Mouse (Mus musculus) gastrocnemius, postnatal 14 days (tissue): ENCODE measurements around the gene Bicd1. TPM values are rescaled to one million over a fixed set of nuclear protein-coding genes. Genes with fewer than 3 reads are reported as not detected.

Experiments used
- DNase-seq: peaks from one replicate; pipeline ENCODE4 v3.0.0; 2021; ENCODE audit warnings: mixed read lengths
- intact Hi-C: fragments of 180-260 bp; cut with DNase I; formaldehyde crosslinking; loops from one replicate; pipeline ENCODE4 v1.15.1; 2025; ENCODE audit warnings: low total_unique reads
- microRNA-seq, 2 experiments: library from miRNA; unstranded; fragments of <30 nt; microRNA quantifications; one replicate each; pipeline ENCODE4 v1.2.0; 2021
- total RNA-seq, 2 experiments: library from RNA; stranded (reverse); gene quantifications; 2 replicates each; pipeline ENCODE4 v1.2.3; 2021

Bicd1 gene
- total RNA-seq, 2 experiments from 2014 or later = 0.71 to 1.5 TPM

DNA sequence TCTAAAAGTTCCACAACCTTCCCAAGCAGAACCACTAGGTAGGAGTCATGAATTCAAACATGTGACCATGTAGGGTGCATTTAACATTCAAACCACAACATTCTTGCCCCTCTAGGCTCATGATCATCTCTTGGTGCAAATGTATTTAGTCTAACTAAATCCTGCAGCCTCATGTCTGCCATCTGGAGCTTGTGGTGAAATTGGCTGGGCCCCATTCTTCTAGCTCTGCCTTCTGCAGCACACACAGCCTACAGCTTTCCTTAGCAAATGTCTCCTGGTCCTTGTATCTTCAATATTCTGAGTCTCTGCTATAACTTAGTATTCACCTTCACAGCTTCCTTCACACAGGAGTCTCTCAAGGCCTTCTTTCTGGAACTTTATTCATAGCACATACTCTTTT, 87.2 kb downstream of the Bicd1 start:
- DNase-seq = no peak
- intact Hi-C loops = no loop called here

GRCm38 (mm10) chr6:149565720-149566498, 157.2 kb downstream of the Bicd1 start:
- DNase-seq = peak; percentile 3
- intact Hi-C loops = no loop called here

GRCm38 (mm10) chr6:149567219-149567618, 158.5 kb downstream of the Bicd1 start:
- no peak for DNase-seq
- intact Hi-C loops = no loop called here

DNA sequence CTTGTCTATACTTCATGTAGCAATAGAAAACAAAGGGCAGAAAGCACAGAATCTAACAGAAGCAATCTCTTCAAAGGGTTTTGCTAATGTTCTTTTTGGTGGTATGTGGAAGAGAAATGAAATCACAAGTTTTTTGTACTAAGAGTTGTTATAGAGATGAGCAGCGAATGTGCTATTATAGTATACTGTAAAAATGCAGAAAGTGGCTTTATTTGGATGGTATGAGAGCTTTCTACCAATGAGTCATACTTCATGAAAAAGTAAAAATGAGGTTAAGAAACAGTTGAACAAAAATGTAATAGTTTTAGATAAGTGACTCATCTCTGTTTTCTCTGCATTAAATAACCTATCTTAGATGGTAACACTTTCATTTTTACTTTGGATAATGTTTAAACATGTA, 165.6 kb downstream of the Bicd1 start:
- intact Hi-C loops = no loop called here
- no peak for DNase-seq

DNA sequence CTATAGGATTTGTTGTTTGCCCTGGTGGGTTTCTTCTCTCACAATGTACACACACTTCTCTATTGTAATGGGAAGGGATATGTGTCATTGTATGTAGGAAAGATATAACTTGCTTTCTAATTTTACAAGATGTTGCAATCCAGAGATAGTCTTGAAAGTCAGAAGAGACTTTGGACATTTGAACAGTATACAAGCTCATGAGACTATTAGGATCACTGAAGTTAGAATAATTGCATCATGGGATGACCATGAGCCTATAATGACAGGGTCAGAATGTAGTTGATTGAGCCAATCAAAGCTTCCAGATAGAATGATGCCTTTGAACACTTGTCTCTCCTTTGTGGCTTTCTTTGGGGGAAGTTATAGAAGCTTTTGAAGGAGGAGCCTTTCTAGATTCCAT, 171.4 kb downstream of the Bicd1 start:
- intact Hi-C loops = no loop called here

DNA sequence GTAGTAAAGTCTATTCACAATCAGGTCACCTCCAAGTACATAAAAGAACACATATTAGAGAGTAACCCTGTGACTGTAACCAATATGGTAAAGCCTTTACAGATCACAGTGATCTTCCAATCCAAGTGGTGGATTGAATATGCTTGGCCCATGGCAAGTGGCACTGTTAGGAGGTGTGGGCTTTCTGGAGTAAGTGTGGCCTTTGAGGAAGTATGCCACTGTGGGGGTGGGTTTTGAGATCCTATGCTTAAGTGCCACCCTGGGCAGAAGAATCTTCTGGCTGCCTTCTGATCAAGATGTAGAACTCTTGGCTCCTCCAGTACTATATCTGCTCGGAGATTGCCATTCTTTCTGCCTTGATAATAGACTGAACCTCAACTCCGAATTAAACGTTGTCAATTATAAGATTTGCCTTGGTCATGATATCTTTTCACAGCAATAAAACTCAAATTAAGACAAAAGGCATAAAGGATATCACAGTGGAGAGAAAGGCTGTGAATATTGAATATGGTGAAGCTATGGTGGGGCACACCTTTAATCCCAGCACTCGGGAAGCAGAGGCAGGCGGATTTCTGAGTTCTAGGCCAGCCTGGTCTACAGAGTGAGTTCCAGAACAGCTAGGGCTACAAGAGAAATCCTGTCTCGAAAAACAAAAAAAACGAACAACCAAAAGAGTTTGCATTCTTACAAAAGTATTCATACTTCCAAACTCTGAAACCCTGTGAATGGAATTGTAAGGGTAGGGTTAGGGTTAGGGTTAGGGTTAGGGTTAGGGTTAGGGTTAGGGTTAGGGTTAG, 177.2 kb downstream of the Bicd1 start:
- intact Hi-C loops = no loop called here

More for the DNA sequence above, 171.4 kb downstream of the Bicd1 start:
- DNase-seq = no peak

More for the DNA sequence above, 177.2 kb downstream of the Bicd1 start:
- DNase-seq = no peak

Small RNAs within 50 kb of the gene (microRNA-seq; reads per million reads assigned to microRNA genes)
- gene Gm24307 = 0 reads per million in 2 experiments

Other genes starting within 250 kb of the Bicd1 start
- gene Amn1, start 220.2 kb upstream of the Bicd1 start, total RNA-seq = 10 to 100 TPM; 10.0 to 12.5 TPM
- 10 to 100 TPM; 14.8 to 22.0 TPM for gene Resf1, start 99.5 kb upstream of the Bicd1 start, total RNA-seq